Mouse (Mus musculus) spleen, adult 2 months (tissue): ENCODE results near the gene 6030452D12Rik. TPM values are rescaled to one million over a fixed set of nuclear protein-coding genes. Genes with fewer than 3 reads are reported as not detected.

ENCODE experiments used
- DNase-seq, 2 experiments: peaks; one replicate each; pipeline versions ENCODE4 v3.0.0 to v3.0.0-alpha.2; 2012 to 2021; ENCODE audit warnings: low spot score in 2 of 2, low read depth in 1 of 2
- H3K27ac ChIP-seq: fragments of 200-500 bp; 2 replicates; pipeline ENCODE4 v1.5.1; 2012; ENCODE audit warnings: low read length, inconsistent platforms; ENCODE audit not compliant: insufficient read depth
- H3K27me3 ChIP-seq: fragments of 200-500 bp; 2 replicates; pipeline ENCODE4 v1.6.1; 2012; ENCODE audit warnings: mild to moderate bottlenecking, moderate library complexity, low read length, inconsistent platforms; ENCODE audit not compliant: control insufficient read depth, insufficient read depth
- H3K36me3 ChIP-seq: fragments of 200-500 bp; 2 replicates; pipeline ENCODE4 v1.6.1; 2012; ENCODE audit warnings: mild to moderate bottlenecking, low read length, inconsistent platforms; ENCODE audit not compliant: control insufficient read depth, insufficient read depth
- H3K4me1 ChIP-seq: fragments of 200-500 bp; 2 replicates; pipeline ENCODE4 v1.6.1; 2011; ENCODE audit warnings: inconsistent platforms; ENCODE audit not compliant: control insufficient read depth, insufficient read depth, insufficient read length
- H3K4me3 ChIP-seq: fragments of 200-500 bp; 2 replicates; pipeline ENCODE4 v1.5.1; 2011; ENCODE audit warnings: mild to moderate bottlenecking, inconsistent platforms; ENCODE audit not compliant: insufficient read depth, insufficient read length; ENCODE audit errors: extremely low read depth
- CTCF ChIP-seq: fragments of 200-500 bp; IDR thresholded peaks from 2 replicates; pipeline ENCODE4 v1.5.1; 2011; ENCODE audit warnings: mild to moderate bottlenecking, inconsistent platforms; ENCODE audit not compliant: insufficient read depth, insufficient read length, insufficient replicate concordance; ENCODE audit errors: extremely low read depth
- POLR2A ChIP-seq: fragments of 200-500 bp; IDR thresholded peaks from 2 replicates; pipeline ENCODE4 v1.6.1; 2011; ENCODE audit warnings: low read depth, low read length, inconsistent platforms
- WGBS: fragments of 180-500 bp; shearing (Covaris S2); methylation state at CpG from one replicate; pipeline ENCODE4 v1.1.7; 2018; 5-methylcytosine and 5-hydroxymethylcytosine counted together
- polyA plus RNA-seq: library from polyadenylated mRNA; depleted of rRNA; stranded (reverse); fragments of >200 nt; gene quantifications from 2 replicates; pipeline ENCODE4 v1.2.3, GENCODE M21; 2012

The 6030452D12Rik gene
- polyA plus RNA-seq, 1 experiment, result not detected

DNA sequence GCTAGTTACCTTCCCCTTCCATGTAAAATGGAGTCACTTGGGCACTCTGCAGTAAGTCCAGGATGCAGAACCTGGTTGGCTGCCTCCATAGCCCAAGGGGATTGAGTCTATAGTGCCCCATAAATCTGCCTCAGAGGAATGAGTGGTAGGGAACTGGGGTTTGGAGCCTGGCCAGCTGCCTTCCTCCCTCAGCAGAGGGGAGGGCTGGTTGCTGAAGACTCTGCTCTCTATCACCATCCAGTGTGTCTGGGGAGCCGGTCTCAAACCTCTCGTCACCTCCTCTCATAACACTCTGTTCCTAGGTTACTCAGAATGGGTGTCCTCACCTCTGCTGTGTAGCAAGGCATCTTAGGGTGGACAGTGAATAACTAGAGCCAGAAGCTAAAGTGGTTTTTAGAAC lies 16.3 kb downstream of the 6030452D12Rik start:
- TF ChIP-seq POLR2A (no peak), CTCF (no peak)
- 25% methylated on average over 2 of the region's 2 CpGs for WGBS
- no peaks in the 10 kb centered on the region for H3K36me3 ChIP-seq
- H3K27ac ChIP-seq, result no peak overlapping the region
- H3K27me3 ChIP-seq, result peaks cover 5% of the 10 kb centered on the region; the same call in 1 of the 2 replicates
- no peak for DNase-seq
- no peak overlapping the region for H3K4me3 ChIP-seq
- H3K4me1 ChIP-seq, result no peaks in the 10 kb centered on the region

DNA sequence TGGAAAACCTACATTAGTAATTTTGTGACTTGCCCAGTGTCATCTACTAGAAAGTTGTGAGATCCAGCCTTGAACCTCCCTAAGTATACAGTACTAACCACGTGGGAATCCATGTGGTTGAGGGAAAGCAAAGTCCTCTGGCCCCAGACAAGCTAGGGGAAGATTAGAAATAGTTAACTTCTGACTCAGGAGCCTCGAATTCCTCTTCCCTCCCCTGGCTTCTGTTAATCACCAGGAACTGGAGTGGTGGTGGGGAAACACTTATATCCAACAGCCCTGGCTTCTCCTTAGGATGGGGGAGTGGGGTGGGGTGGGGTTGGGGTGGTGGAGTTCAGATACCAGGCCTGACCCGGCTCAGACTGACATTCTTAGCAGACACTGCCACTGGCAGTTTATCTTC lies 18.4 kb downstream of the 6030452D12Rik start:
- no peaks in the 10 kb centered on the region for H3K27me3 ChIP-seq
- no peak for TF ChIP-seq CTCF
- no peak for TF ChIP-seq POLR2A
- H3K4me3 ChIP-seq, result no peak overlapping the region
- WGBS, result 30% methylated on average over 3 of the region's 3 CpGs
- no peak overlapping the region for H3K27ac ChIP-seq
- no peaks in the 10 kb centered on the region for H3K36me3 ChIP-seq
- no peak for DNase-seq
- no peaks in the 10 kb centered on the region for H3K4me1 ChIP-seq

DNA sequence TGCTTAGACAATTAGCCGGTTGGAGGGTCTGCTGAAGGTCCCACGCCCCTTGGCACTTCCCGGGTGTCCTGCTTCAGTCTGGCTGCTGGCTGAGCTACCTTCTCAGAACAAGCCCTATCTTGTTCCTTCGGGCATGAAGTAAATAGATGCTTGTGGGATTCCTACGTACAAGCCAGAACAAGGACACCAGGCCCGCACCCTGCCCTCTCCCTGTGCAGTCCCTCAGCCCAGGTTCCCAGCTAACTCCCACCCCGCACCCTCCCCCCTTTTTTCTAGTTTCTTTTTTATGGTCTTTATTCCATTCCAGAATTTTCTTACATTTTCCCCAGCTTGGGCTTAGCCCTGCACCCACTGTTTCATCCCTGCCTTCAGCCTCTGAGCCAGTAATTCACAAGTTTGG lies 20.3 kb downstream of the 6030452D12Rik start:
- Histone ChIP-seq H3K27ac (no peak overlapping the region), H3K4me3 (no peak overlapping the region), H3K36me3 (no peaks in the 10 kb centered on the region), H3K4me1 (no peaks in the 10 kb centered on the region), H3K27me3 (no peaks in the 10 kb centered on the region)
- TF ChIP-seq POLR2A, result no peak
- no peak for TF ChIP-seq CTCF
- no peak for DNase-seq
- WGBS, result 84% methylated on average over 7 of the region's 7 CpGs

DNA sequence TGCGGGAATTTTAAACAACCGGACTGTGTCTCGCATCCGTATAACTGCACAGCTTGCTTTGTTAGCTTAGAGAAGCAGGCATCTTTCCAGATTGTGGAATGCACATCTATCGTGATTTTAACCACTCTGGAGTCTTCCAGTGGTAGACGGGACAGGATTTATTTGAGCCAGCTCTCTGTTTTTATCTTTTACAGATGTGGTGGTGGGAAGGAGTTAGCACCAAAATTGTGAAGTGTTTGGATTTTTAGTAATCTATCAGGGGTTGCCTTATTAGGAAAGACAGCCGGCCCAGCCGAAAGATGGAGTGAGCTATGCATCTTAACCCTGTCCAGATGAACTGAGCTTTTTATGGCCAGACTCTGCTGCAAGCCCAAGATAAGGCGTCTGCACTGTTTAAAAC lies 21.5 kb downstream of the 6030452D12Rik start:
- Histone ChIP-seq H3K27ac (no peak overlapping the region), H3K36me3 (no peaks in the 10 kb centered on the region), H3K4me1 (no peaks in the 10 kb centered on the region), H3K27me3 (no peaks in the 10 kb centered on the region), H3K4me3 (no peak overlapping the region)
- DNase-seq, result no peak
- TF ChIP-seq POLR2A (no peak), CTCF (no peak)
- WGBS, result 76% methylated on average over 9 of the region's 9 CpGs

DNA sequence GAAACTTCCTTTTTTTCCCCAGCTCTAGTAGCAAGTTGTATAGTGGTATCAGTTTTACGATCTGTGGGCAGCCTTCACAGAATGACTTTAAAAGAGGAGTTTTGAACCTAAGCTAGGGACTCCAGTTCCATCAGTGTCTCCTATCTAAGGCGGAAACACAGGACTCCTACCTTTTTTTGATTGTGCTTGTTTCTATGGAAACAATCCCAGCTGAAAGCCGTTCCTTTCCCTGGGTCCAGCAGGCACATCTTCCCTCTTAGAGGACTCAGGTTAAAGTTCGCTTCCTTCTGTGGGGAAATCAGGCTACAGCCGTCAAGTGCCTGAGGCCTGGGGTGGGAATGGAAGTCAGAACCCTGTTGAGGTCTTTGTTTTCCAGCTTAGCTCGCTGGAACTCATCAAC lies 26.4 kb downstream of the 6030452D12Rik start:
- 69% methylated on average over 6 of the region's 6 CpGs for WGBS
- H3K27ac ChIP-seq, result no peak overlapping the region
- no peaks in the 10 kb centered on the region for H3K4me1 ChIP-seq
- DNase-seq, result no peak
- no peak for TF ChIP-seq CTCF
- no peak for TF ChIP-seq POLR2A
- no peaks in the 10 kb centered on the region for H3K27me3 ChIP-seq
- H3K36me3 ChIP-seq, result no peaks in the 10 kb centered on the region
- no peak overlapping the region for H3K4me3 ChIP-seq

DNA sequence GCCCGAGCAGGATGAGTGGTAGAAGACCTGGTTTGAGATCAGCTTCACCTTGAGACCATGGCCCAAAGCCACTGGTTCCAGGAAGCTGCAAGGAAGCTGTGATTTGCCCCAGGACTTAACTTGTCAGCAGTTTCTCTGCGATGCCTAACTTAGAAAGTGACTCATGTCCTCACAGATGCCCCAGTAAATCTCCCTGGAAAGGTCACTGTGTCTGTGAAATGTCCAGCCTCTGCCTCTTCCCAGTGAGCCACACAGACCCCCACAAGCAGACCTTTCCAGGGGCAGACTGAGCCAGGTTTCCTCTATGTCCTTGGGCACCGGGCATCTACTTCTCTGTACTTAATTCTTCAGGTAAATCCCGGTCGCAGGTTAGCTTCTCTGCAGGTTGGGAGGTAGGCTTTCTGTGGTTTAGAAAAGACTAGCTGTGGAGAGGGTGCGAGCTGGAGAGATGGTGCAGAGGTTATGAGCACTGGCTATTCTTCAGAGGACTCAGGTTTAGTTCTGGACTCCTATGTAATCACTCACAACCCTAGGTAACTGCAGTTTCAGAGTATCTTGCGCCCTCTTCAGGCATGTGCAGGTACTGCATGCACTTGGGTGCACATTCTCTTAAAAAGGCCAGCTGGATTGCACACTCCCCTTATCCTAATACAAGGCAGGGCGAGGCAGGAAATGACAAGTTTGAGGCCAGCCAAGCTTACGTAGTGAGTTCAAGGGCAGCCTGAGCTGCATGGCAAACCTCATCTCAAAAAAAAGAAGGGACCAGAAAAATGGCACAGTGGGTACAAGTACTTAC lies 27.1 kb downstream of the 6030452D12Rik start:
- Histone ChIP-seq H3K27me3 (no peaks in the 10 kb centered on the region), H3K4me3 (no peak overlapping the region), H3K36me3 (no peaks in the 10 kb centered on the region), H3K4me1 (no peaks in the 10 kb centered on the region), H3K27ac (no peak overlapping the region)
- 84% methylated on average over 9 of the region's 9 CpGs for WGBS
- DNase-seq, result no peak
- TF ChIP-seq CTCF (no peak), POLR2A (no peak)

DNA sequence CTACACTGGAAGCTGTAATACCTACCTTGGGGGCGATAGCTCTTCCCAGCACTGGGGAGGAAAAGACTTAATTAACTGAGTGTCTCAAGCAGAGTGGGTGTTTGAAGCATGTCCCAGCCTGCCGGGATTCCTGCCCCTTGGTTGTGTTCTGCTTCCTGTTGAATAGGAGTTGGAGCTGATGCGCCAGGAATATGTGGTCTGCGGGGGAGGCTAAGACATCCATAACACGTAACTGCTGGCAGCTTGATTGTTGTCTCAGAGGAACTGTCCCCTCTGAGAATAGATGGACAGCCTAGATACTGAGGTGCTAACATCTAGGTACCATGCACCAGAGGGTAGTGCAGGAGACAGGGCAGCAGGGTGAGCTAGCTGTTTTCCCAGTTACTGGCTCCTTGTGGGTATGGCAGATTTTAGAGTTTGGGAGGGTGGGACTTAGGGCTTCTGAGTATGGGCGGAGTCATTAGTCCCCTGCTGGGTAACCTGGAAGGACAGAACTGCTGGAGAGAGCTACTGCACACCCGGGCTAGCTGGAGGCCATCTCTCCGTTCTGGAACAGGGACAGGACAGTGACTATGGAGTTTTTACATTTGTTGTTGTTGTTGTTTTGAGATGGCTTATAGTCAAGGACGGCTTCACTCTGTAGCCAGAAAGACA lies 28.4 kb downstream of the 6030452D12Rik start:
- DNase-seq, result no peak
- no peak overlapping the region for H3K4me3 ChIP-seq
- H3K4me1 ChIP-seq, result no peaks in the 10 kb centered on the region
- TF ChIP-seq CTCF, result no peak
- no peak for TF ChIP-seq POLR2A
- H3K27me3 ChIP-seq, result no peaks in the 10 kb centered on the region
- H3K27ac ChIP-seq, result no peak overlapping the region
- 87% methylated on average over 9 of the region's 9 CpGs for WGBS
- no peaks in the 10 kb centered on the region for H3K36me3 ChIP-seq
